Mouse (Mus musculus): Measurements from ENCODE around the gene Plcb1.

- TF ChIP-seq CTCF (IDR thresholded peaks at IDR 0.05; ENCODE audit: insufficient read depth, low read length) (no peak), POLR2A (IDR thresholded peaks at IDR 0.05; ENCODE audit: borderline replicate concordance, extremely low read depth, low read depth, low read length) (no peak)
Observed at GRCm38 (mm10) chr2:135101943-135102342, 316.1 kb downstream of the Plcb1 start.

All from lung, adult 2 months (tissue).